Mouse (Mus musculus) CH12.LX (cell line): Measurements from ENCODE around the gene Fam151b.

Source experiments
- CTCF ChIP-seq, 2 experiments: IDR thresholded peaks in 1 of 2; conservative IDR thresholded peaks in 1 of 2; 2 replicates each; pipeline ENCODE4 v1.5.1; 2011 to 2012; ENCODE audit warnings: low read depth in 2 of 2, low read length in 2 of 2, improper control_type of control experiment in 1 of 2, inconsistent platforms in 1 of 2, mild to moderate bottlenecking in 1 of 2, moderate library complexity in 1 of 2
- ELF1 ChIP-seq: IDR thresholded peaks from 2 replicates; pipeline ENCODE4 v1.6.1; 2014; ENCODE audit warnings: low read depth, mild to moderate bottlenecking, inconsistent platforms, low read length, improper control_type of control experiment
- EP300 ChIP-seq: IDR thresholded peaks from 2 replicates; pipeline ENCODE4 v1.6.1; 2011; ENCODE audit warnings: low read length, improper control_type of control experiment
- IRF4 ChIP-seq: IDR thresholded peaks from 2 replicates; pipeline ENCODE4 v1.6.1; 2014; ENCODE audit warnings: low read depth, mild to moderate bottlenecking, inconsistent platforms, low read length, improper control_type of control experiment
- KAT2A ChIP-seq: IDR thresholded peaks from 2 replicates; pipeline ENCODE4 v1.6.1; 2012; ENCODE audit warnings: low read length, improper control_type of control experiment, inconsistent platforms; ENCODE audit not compliant: insufficient replicate concordance
- MAFK ChIP-seq: IDR thresholded peaks from 2 replicates; pipeline ENCODE4 v1.6.1; 2011; ENCODE audit warnings: low read length, improper control_type of control experiment; ENCODE audit not compliant: insufficient replicate concordance
- PAX5 ChIP-seq: IDR thresholded peaks from 2 replicates; pipeline ENCODE4 v1.6.1; 2012; ENCODE audit warnings: low read length, inconsistent platforms, mixed read lengths
- POLR2A ChIP-seq: IDR thresholded peaks from 2 replicates; pipeline ENCODE4 v1.6.1; 2011; ENCODE audit warnings: low read depth, mild to moderate bottlenecking, improper control_type of control experiment, low read length
- SMC3 ChIP-seq: IDR thresholded peaks from 2 replicates; pipeline ENCODE4 v1.6.1; 2011; ENCODE audit warnings: low read depth, low read length, improper control_type of control experiment
- USF2 ChIP-seq: conservative IDR thresholded peaks from 2 replicates; pipeline ENCODE4 v1.6.1; 2011; ENCODE audit warnings: low read depth, low read length, improper control_type of control experiment

DNA sequence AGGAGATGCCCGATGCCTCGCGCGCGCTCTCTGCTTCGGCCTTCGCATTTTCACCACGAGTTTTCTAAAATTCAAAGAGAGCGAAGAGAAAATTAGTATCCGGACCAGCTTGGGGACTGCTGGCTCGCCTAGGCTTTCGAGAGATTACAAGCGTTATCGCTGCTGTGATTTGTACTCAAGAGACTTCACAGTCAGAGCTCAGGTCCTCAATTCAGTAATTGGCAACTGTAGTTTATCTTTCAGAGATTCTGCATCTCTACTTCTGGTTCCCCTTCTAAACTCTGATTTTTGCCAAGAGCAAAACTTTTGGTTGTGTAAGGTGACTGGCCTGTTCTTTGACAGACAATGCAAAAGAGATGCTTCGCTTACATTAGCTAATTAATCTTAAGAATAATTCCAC is 47.4 kb upstream of the Fam151b start:
- no peak for TF ChIP-seq CTCF (conservative IDR thresholded peaks at IDR 0.05 in 1 of 2, IDR thresholded peaks at IDR 0.05 in 1 of 2; ENCODE audit: low read depth in 2 of 2, low read length in 2 of 2)
- TF ChIP-seq EP300, result no peak
- TF ChIP-seq IRF4, result no peak
- no peak for TF ChIP-seq MAFK
- no peak for TF ChIP-seq POLR2A
- no peak for TF ChIP-seq KAT2A
- no peak for TF ChIP-seq PAX5
- no peak for TF ChIP-seq ELF1
- TF ChIP-seq USF2, result no peak
- TF ChIP-seq SMC3, result no peak
